Mouse (Mus musculus) spleen, postnatal 36 days (tissue): ENCODE measurements around the gene Try4.
"Not testable (repeated sequence)": the region's sequence is repeated elsewhere in the genome, so short reads cannot be mapped to it uniquely, and the experiment has no call there.

Experiments
- DNase-seq, 2 experiments: peaks; one replicate each; pipeline ENCODE4 v3.0.0; 2022; ENCODE audit warnings: low spot score in 2 of 2, mixed read lengths in 1 of 2

The Try4 gene

DNA sequence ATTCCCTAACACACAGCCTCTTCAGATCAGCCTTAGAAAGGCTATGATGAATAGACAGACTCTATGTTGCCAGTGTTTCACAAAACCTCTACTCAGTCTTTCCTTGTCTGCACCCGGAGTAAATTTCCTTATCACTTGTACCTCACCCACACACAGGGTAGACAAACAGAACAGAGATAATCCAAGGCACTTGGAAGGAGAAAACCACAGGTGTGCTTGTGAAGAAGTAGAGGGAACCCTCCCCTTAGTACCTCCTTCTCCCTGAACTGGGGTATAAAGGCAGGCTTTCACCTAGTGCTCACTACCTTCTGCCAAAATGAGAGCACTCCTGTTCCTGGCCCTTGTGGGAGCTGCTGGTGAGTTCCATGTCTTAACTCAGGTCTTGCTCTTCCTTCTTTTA lies at the start of gene Try4:
TSS of gene Try4 (plus strand) at position 301 of the 400 bp plus-strand sequence.
- DNase-seq = no peak

DNA sequence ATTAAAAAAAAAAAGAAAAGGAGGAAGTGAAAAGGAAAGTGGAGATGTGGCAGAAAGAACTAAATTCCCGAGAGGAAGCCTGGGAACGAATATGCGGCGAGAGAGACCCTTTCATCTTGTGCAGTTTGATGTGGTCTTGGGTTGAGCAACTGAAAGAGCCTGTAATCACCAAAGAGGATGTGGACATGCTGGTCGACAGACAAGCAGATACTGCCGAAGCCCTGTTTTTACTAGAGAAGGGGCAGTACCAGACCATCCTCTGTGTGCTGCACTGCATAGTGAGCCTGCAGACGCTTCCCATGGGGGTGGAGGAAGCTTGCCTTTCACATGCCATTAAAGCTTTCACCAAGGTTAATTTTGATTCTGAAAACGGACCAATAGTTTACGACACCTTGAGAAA lies 48.8 kb upstream of the Try4 start:
- DNase-seq = not testable (repeated sequence)

DNA sequence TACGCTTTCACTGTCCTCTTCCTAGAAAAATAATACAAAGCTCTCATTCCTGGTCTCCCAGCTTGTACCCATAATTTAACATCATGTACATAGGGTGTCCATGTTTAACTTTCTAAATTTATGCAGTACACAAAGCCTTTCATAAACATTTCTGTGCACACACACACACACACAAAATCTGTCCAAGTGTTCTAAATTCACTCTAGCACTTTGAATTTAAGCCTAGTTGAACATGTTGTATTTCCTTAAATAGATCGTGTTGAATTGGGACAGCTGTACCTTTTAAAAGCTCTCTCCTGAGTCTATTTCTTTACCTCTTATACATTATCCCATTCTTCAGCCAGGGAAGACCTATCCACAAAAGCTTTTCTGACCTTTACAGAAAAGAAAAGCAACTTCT lies 45.6 kb upstream of the Try4 start:
- DNase-seq = no peak

DNA sequence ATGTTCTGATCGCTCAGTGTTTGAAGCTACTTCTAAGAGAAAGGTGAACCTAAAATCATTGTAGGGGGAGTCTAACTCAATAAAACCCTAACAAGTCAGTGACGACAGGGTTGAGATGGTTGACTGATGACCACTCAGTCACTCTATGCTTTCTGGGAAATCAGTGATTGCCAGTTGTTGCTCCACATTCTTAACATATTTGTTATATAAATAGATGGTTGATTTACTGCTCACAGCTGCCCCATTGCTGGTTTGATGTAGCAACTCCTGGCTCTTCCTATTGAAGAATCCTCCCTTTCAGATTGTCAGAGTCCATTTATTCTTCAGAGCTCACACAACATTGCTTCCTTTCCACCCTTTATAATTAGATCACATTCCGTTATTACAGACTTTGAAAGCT lies 44.6 kb upstream of the Try4 start:
- no peak for DNase-seq

- DNase-seq = no peak
These were observed 39.3 kb upstream of the Try4 start for GRCm38 (mm10) chr6:41262796-41263195.

DNA sequence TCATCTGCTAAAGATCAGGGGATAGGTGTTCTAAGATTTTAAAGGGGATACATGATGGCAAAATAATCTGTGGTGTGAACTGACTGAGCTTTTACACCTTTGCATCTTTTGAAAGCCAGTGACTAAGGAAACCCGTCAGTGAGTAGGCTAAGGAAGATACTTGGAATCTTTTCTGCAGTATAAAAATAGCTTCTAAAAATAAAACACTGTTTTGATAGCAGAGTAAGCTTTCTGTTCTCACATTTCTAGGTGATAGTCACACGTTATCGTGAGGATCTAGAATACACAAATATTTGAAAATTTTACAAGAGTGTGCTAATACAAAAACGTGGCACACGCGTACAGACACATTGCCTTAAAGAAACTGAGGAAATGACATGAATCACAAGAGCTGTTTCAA lies 35.9 kb upstream of the Try4 start:
- no peak for DNase-seq

DNA sequence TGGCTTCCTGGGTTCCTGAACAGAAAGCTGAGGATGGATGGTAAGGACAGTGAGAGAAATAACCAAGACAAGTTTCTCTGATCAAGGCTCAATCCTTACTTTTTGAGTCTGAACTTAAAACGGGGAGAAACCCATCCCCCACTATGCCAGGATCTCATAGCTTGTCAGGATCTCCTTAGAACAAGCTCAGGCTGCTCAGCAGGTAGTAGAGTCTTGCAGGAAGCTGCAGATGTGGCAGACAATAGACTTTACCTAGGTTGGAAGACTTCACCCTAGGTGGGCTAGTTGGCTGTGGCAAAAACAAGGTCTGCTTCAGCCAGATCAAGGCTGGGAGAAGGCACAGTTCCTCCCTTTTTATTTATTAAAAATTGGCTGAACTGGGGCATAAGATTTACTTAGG lies 3.8 kb upstream of the Try4 start:
- DNase-seq = no peak

- not testable (repeated sequence) for DNase-seq
These were observed 14.7 kb downstream of the Try4 start, which contains the start of gene Try5 for GRCm38 (mm10) chr6:41316741-41317140. Gene Try5 (minus strand): TSS chr6:41316841.

DNA sequence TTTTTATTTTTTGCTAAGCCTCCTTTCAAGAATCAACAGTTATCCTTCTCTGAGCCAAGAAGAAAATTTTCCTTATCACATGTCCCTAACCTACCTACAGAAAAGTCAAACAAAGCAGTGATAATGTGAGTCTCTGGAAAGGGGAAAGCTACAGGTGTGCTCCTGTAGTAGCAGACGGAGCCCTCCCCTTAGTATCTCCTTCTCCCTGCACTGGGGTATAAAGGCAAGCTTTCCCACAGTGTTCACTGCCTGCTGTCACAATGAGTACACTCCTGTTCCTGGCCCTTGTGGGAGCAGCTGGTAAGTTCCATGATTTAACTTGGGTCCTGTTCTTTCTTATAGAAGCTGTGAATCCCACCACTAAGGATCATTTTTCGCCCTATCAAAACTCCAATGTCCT lies 51.9 kb downstream of the Try4 start, which contains the start of gene Try10:
TSS of gene Try10 (plus strand) at position 174 of the 400 bp plus-strand sequence.
- no peak for DNase-seq
